Mouse (Mus musculus): ENCODE measurements around the gene Rel.

GRCm38 (mm10) chr11:23753136-23753710 is 17.5 kb downstream of the Rel start:
- no peak for TF ChIP-seq CTCF (IDR thresholded peaks at IDR 0.05; ENCODE audit: control insufficient read depth, insufficient read depth, insufficient read length)
- TF ChIP-seq FOSL1 (IDR thresholded peaks at IDR 0.05; ENCODE audit: insufficient read depth, low read length, poor library complexity, severe bottlenecking): no peak
- no peak for TF ChIP-seq MAX (IDR thresholded peaks at IDR 0.05)
- TF ChIP-seq USF1 (IDR thresholded peaks at IDR 0.05; ENCODE audit: low read depth): no peak

Measured in C2C12 (cell line).